Mouse (Mus musculus) midbrain, postnatal 0 days (tissue): ENCODE measurements at regions not wholly inside any gene's neighbourhood (a gene's known extent, or its start where the extent isn't known, plus 50 kb on each side); places are given as distances from the start of the nearest gene placed in this dataset.

Source experiments
- ATAC-seq: fragments of 200-750 bp; cut with Nextera tagmentation; 2 replicates; pipeline ENCODE4 v1.8.0; 2017; ENCODE audit warnings: moderate number of reproducible peaks, mild to moderate bottlenecking, moderate TSS enrichment, moderate library complexity; ENCODE audit not compliant: low FRiP score
- DNase-seq: peaks from one replicate; pipeline ENCODE4 v3.0.0-alpha.2; 2015; ENCODE audit warnings: low spot score
- H3K27ac ChIP-seq: fragments of 300-500 bp; sonication (generic); 2 replicates; pipeline ENCODE4 v1.5.1; 2014; ENCODE audit warnings: low read depth, mild to moderate bottlenecking, low read length, mixed read lengths
- H3K27me3 ChIP-seq: fragments of 300-500 bp; sonication (generic); 2 replicates; pipeline ENCODE4 v1.6.1; 2014; ENCODE audit warnings: low read length, control low read depth, mixed read lengths; ENCODE audit not compliant: insufficient read depth
- H3K36me3 ChIP-seq: fragments of 300-500 bp; sonication (generic); 2 replicates; pipeline ENCODE4 v1.6.1; 2014; ENCODE audit warnings: low read length, control low read depth, mixed read lengths; ENCODE audit not compliant: insufficient read depth
- H3K4me1 ChIP-seq: fragments of 300-500 bp; sonication (generic); 2 replicates; pipeline ENCODE4 v1.6.1; 2014; ENCODE audit warnings: mild to moderate bottlenecking, control low read depth, antibody characterized with exemption, low read length, mixed read lengths; ENCODE audit not compliant: insufficient read depth
- H3K4me2 ChIP-seq: fragments of 300-500 bp; sonication (generic); 2 replicates; pipeline ENCODE4 v1.6.1; 2014; ENCODE audit warnings: low read depth, mild to moderate bottlenecking, low read length, mixed read lengths; ENCODE audit not compliant: poor library complexity, severe bottlenecking
- H3K4me3 ChIP-seq: fragments of 300-500 bp; sonication (generic); 2 replicates; pipeline ENCODE4 v1.5.1; 2014; ENCODE audit warnings: low read depth, mild to moderate bottlenecking, low read length, moderate library complexity
- H3K9ac ChIP-seq: fragments of 300-500 bp; sonication (generic); replicated peaks from 2 replicates; pipeline ENCODE4 v1.6.1; 2014; ENCODE audit warnings: mild to moderate bottlenecking, low read length, moderate library complexity, mixed read lengths; ENCODE audit not compliant: poor library complexity, severe bottlenecking
- H3K9me3 ChIP-seq: fragments of 300-500 bp; sonication (generic); 2 replicates; pipeline ENCODE4 v1.6.1; 2016; ENCODE audit warnings: low read length, control low read depth
- CTCF ChIP-seq: IDR thresholded peaks from 2 replicates; pipeline ENCODE4 v1.5.1; 2016; ENCODE audit warnings: antibody characterized with exemption, mild to moderate bottlenecking
- WGBS: fragments of 180-500 bp; shearing (Covaris S2); extraction: QIAGEN DNeasy Blood & Tissue Kit; methylation state at CpG from one replicate; pipeline ENCODE4 v1.1.7; 2014; 5-methylcytosine and 5-hydroxymethylcytosine counted together

DNA sequence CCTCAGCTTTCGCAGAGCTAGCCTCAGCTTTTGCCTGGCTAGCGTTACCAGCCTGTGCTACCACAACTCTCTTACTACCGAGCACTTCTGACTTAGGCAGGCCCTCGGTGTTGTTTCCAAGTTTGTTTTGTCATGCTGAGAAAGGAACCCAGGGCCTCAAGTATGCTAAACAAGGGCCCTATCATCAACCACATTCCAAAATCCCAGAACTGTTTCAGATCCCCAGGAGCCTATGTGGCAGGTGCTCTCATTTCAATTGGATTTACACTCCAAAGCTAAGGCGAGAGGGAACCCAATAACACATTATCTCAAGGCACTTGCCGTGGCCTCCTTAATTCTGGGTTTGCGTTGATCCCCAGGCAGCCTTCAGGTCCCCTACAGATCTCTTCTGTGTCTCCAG is 50.8 kb upstream of the Pja1 start:
- TF ChIP-seq CTCF, result no peak
- 44% methylated on average over 7 of the region's 7 CpGs for WGBS
- Histone ChIP-seq H3K27ac (no peak overlapping the region), H3K36me3 (no peaks in the 10 kb centered on the region), H3K4me2 (no peak overlapping the region), H3K4me1 (no peaks in the 10 kb centered on the region), H3K9ac (no peak overlapping the region), H3K9me3 (no peaks in the 10 kb centered on the region), H3K27me3 (peaks cover 13% of the 10 kb centered on the region), H3K4me3 (no peak overlapping the region)
- no peak for DNase-seq
- no peak for ATAC-seq
